Mouse (Mus musculus) thymus, postnatal 14 days (tissue): ENCODE results near the gene Olfr448.
A peak's percentile ranks its signal among the peaks of the same experiment; 100 is the strongest.

Experiments used
- DNase-seq: peaks from one replicate; pipeline ENCODE4 v3.0.0; 2021

The Olfr448 gene

GRCm38 (mm10) chr6:42890141-42890540 lies at the start of gene Olfr448:
TSS of gene Olfr448 (plus strand) at chr6:42890441.
- no peak for DNase-seq

GRCm38 (mm10) chr6:42860222-42860819 lies 29.9 kb upstream of the Olfr448 start:
- peak; percentile 10 for DNase-seq

- DNase-seq, result no peak
These were observed 20.5 kb upstream of the Olfr448 start for GRCm38 (mm10) chr6:42869695-42870094.

GRCm38 (mm10) chr6:42876323-42876722 lies 13.9 kb upstream of the Olfr448 start:
- DNase-seq, result no peak

GRCm38 (mm10) chr6:42900345-42900744 lies 10.1 kb downstream of the Olfr448 start:
- DNase-seq, result no peak

GRCm38 (mm10) chr6:42908578-42908977 lies 18.3 kb downstream of the Olfr448 start, which contains the start of gene Olfr447:
TSS of gene Olfr447 (plus strand) at chr6:42908878.
- no peak for DNase-seq

GRCm38 (mm10) chr6:42921077-42921476 lies 30.8 kb downstream of the Olfr448 start, which contains the start of gene Olfr446:
TSS of gene Olfr446 (plus strand) at chr6:42921377.
- no peak for DNase-seq
